Comparison of ENCODE assay signal across 9 mouse cellular contexts in genomic region chr3:134630135-134630516, GRCm38 (mm10).
DNase-seq lines count a peak whose midpoint lies in the region; ATAC-seq and TF ChIP-seq lines count a peak whose summit lies in the region.
"Had no signal": no experiment of that assay in that cellular context is flagged by ENCODE, and none has a peak within 500 bp of the region (broad histone marks: within the 10 kb centered on the region; RNA-seq: fewer than 3 reads in every experiment).

No protein-coding gene starts in this region.

- peak overlapping the region; percentile 44; the same call in 1 of the 2 replicates for H3K4me2 ChIP-seq in neural tube, embryonic 12.5 days (replicated peaks)
- H3K4me2 ChIP-seq in intestine, postnatal 0 days (replicated peaks; ENCODE audit: low read depth): peak overlapping the region; percentile 47
- H3K4me2 ChIP-seq in stomach, embryonic 15.5 days: peak overlapping the region; percentile 40

- no peak overlapping the region for H3K27ac ChIP-seq in neural tube, embryonic 12.5 days
- H3K27ac ChIP-seq in intestine, postnatal 0 days (ENCODE audit: low read depth, low read length): no peak overlapping the region
- H3K27ac ChIP-seq in stomach, embryonic 15.5 days: no peak overlapping the region

- 51% methylated on average over 9 of the region's 9 CpGs for WGBS in neural tube, embryonic 12.5 days
- WGBS in intestine, postnatal 0 days: 42% methylated on average over 9 of the region's 9 CpGs
- WGBS in stomach, embryonic 15.5 days: 39% methylated on average over 9 of the region's 9 CpGs

- H3K9ac ChIP-seq in neural tube, embryonic 12.5 days: no peak overlapping the region
- no peak overlapping the region for H3K9ac ChIP-seq in intestine, postnatal 0 days (ENCODE audit: low read depth, low read length)
- H3K9ac ChIP-seq in stomach, embryonic 15.5 days: no peak overlapping the region

- no peaks in the 10 kb centered on the region for H3K27me3 ChIP-seq in neural tube, embryonic 12.5 days (replicated peaks)
- no peaks in the 10 kb centered on the region for H3K27me3 ChIP-seq in intestine, postnatal 0 days (replicated peaks; ENCODE audit: control insufficient read depth, insufficient read depth, low read length)
- no peaks in the 10 kb centered on the region for H3K27me3 ChIP-seq in stomach, embryonic 15.5 days (replicated peaks)
- H3K27me3 ChIP-seq: megakaryocyte, embryonic 14.5 days had no signal

- H3K4me3 ChIP-seq in neural tube, embryonic 12.5 days: no peak overlapping the region
- no peak overlapping the region for H3K4me3 ChIP-seq in intestine, postnatal 0 days (ENCODE audit: low read depth, low read length)
- H3K4me3 ChIP-seq in stomach, embryonic 15.5 days (replicated peaks): no peak overlapping the region; the same call in 1 of the 2 replicates

- DNase-seq in gastrocnemius, adult 18-20 months (ENCODE audit: low spot score): peak; percentile 4
- DNase-seq in gastrocnemius, adult 8-10 months (ENCODE audit: low spot score in 2 of 2): no peak
- DNase-seq in neural tube, embryonic 10.5 days (ENCODE audit: extremely low spot score, low spot score): no peak
- DNase-seq in cerebellum, postnatal 10 days: no peak
- DNase-seq in frontal cortex, postnatal 14 days (ENCODE audit: low spot score in 2 of 2): no peak

- H3K9me3 ChIP-seq in neural tube, embryonic 12.5 days: no peaks in the 10 kb centered on the region
- no peaks in the 10 kb centered on the region for H3K9me3 ChIP-seq in intestine, postnatal 0 days (ENCODE audit: control insufficient read depth)
- H3K9me3 ChIP-seq in stomach, embryonic 15.5 days: no peaks in the 10 kb centered on the region
- H3K9me3 ChIP-seq: megakaryocyte, embryonic 14.5 days had no signal

- no peak for ATAC-seq in neural tube, embryonic 12.5 days (ENCODE audit: low FRiP score, low read depth)
- ATAC-seq in intestine, postnatal 0 days: no peak
- no peak for ATAC-seq in stomach, embryonic 15.5 days (ENCODE audit: insufficient read depth, low FRiP score, low read depth)

- H3K4me1 ChIP-seq in neural tube, embryonic 12.5 days: peaks cover 3% of the 10 kb centered on the region; the same call in 1 of the 2 replicates
- H3K4me1 ChIP-seq in intestine, postnatal 0 days (replicated peaks; ENCODE audit: control insufficient read depth, insufficient read depth, low read length): no peaks in the 10 kb centered on the region
- H3K4me1 ChIP-seq in stomach, embryonic 15.5 days: no peaks in the 10 kb centered on the region
- H3K4me1 ChIP-seq: megakaryocyte, embryonic 14.5 days had no signal

- TF ChIP-seq CTCF in intestine, postnatal 0 days (IDR thresholded peaks at IDR 0.05; ENCODE audit: low read depth): no peak

- H3K36me3 ChIP-seq in neural tube, embryonic 12.5 days: no peaks in the 10 kb centered on the region
- H3K36me3 ChIP-seq in intestine, postnatal 0 days (ENCODE audit: control insufficient read depth, insufficient read depth): no peaks in the 10 kb centered on the region
- H3K36me3 ChIP-seq in stomach, embryonic 15.5 days: no peaks in the 10 kb centered on the region
